Mouse (Mus musculus): ENCODE measurements at regions not wholly inside any gene's neighbourhood (a gene's known extent, or its start where the extent isn't known, plus 50 kb on each side); places are given as distances from the start of the nearest gene placed in this dataset.

GRCm38 (mm10) chr4:114712005-114712665 lies 109.4 kb upstream of the Gm12830 start:
- in situ Hi-C loops (cut with MboI; ENCODE audit: low pct_ligation_motif_present, low pct_unique_long_range_greater_than_20kb, low sequenced_read_pairs) (no loop called here), dilution Hi-C loops (cut with MboI; ENCODE audit: extremely low pct_ligation_motif_present, extremely low pct_unique_long_range_greater_than_20kb, low sequenced_read_pairs) (no loop called here)
- H3K9me3 ChIP-seq (replicated peaks; ENCODE audit: low read length): no peaks in the 10 kb centered on the region
- no peaks in the 10 kb centered on the region for H3K4me1 ChIP-seq (ENCODE audit: control insufficient read depth in 1 of 2, insufficient read depth in 2 of 2)
- no peaks in the 10 kb centered on the region for H3K79me2 ChIP-seq (replicated peaks; ENCODE audit: control insufficient read depth, extremely low read depth, insufficient read depth, poor library complexity, severe bottlenecking)
- H3K27me3 ChIP-seq (replicated peaks): peaks cover 88% of the 10 kb centered on the region
- H3K9ac ChIP-seq (ENCODE audit: insufficient read depth, low read depth): no peak overlapping the region
- no peak overlapping the region for H3K27ac ChIP-seq (ENCODE audit: insufficient read depth, low read depth)
- no peak for TF ChIP-seq RAD21 (IDR thresholded peaks at IDR 0.05; ENCODE audit: low read depth, low read length)
- no peak for TF ChIP-seq MYC (IDR thresholded peaks at IDR 0.05; ENCODE audit: low read depth, low read length)
- TF ChIP-seq JUND (conservative IDR thresholded peaks at IDR 0.05; ENCODE audit: low read depth, low read length): no peak
- no peak for TF ChIP-seq E2F4 (IDR thresholded peaks at IDR 0.05; ENCODE audit: insufficient replicate concordance, low read depth, low read length)
- TF ChIP-seq RCOR1 (conservative IDR thresholded peaks at IDR 0.05; ENCODE audit: low read depth, low read length): no peak
- no peak for TF ChIP-seq NELFE (IDR thresholded peaks at IDR 0.05; ENCODE audit: low read depth, low read length)
- TF ChIP-seq MAZ (IDR thresholded peaks at IDR 0.05; ENCODE audit: low read depth, low read length): no peak
- no peak for TF ChIP-seq CHD2 (IDR thresholded peaks at IDR 0.05; ENCODE audit: low read length)
- no peak for TF ChIP-seq MXI1 (IDR thresholded peaks at IDR 0.05; ENCODE audit: low read depth, low read length)
- TF ChIP-seq ETS1 (conservative IDR thresholded peaks at IDR 0.05; ENCODE audit: low read depth, low read length): no peak
- no peak for TF ChIP-seq CHD1 (IDR thresholded peaks at IDR 0.05; ENCODE audit: low read depth, low read length)
- no peak for TF ChIP-seq UBTF (IDR thresholded peaks at IDR 0.05; ENCODE audit: low read depth, low read length)
- TF ChIP-seq USF2 (conservative IDR thresholded peaks at IDR 0.05; ENCODE audit: low read depth, low read length): no peak
- no peak for TF ChIP-seq SMC3 (IDR thresholded peaks at IDR 0.05; ENCODE audit: low read depth, low read length)
- TF ChIP-seq ZMIZ1 (IDR thresholded peaks at IDR 0.05; ENCODE audit: low read depth, low read length): no peak
- TF ChIP-seq IRF4 (IDR thresholded peaks at IDR 0.05; ENCODE audit: low read depth, low read length): no peak
- no peak for TF ChIP-seq SIN3A (IDR thresholded peaks at IDR 0.05; ENCODE audit: low read length)
- TF ChIP-seq USF1 (IDR thresholded peaks at IDR 0.05; ENCODE audit: low read depth, low read length): no peak
- no peak for TF ChIP-seq MAFK (IDR thresholded peaks at IDR 0.05; ENCODE audit: insufficient replicate concordance, low read length)
- TF ChIP-seq JUN (IDR thresholded peaks at IDR 0.05; ENCODE audit: insufficient read depth, low read depth, low read length): no peak
- no peaks in the 10 kb centered on the region for H3K36me3 ChIP-seq (replicated peaks in 1 of 2; ENCODE audit: control insufficient read depth in 1 of 2, insufficient read depth in 1 of 2, low read length in 1 of 2)
- no peak for DNase-seq (ENCODE audit: extremely low read depth)
- H3K4me3 ChIP-seq (replicated peaks in 1 of 3; ENCODE audit: low read depth in 2 of 3, low read length in 2 of 3, poor library complexity in 1 of 3): no peak overlapping the region
- H3K4me2 ChIP-seq (ENCODE audit: insufficient read depth, low read depth, poor library complexity, severe bottlenecking): no peak overlapping the region

GRCm38 (mm10) chr4:114712921-114713527 lies 108.5 kb upstream of the Gm12830 start:
- no peaks in the 10 kb centered on the region for H3K36me3 ChIP-seq (replicated peaks in 1 of 2; ENCODE audit: control insufficient read depth in 1 of 2, insufficient read depth in 1 of 2, low read length in 1 of 2)
- H3K27ac ChIP-seq (ENCODE audit: insufficient read depth, low read depth): no peak overlapping the region
- no peak for DNase-seq (ENCODE audit: extremely low read depth)
- H3K9me3 ChIP-seq (replicated peaks; ENCODE audit: low read length): peaks cover 5% of the 10 kb centered on the region
- H3K4me2 ChIP-seq (ENCODE audit: insufficient read depth, low read depth, poor library complexity, severe bottlenecking): no peak overlapping the region
- H3K4me3 ChIP-seq (replicated peaks in 1 of 3; ENCODE audit: low read depth in 2 of 3, low read length in 2 of 3, poor library complexity in 1 of 3): no peak overlapping the region
- no peak overlapping the region for H3K9ac ChIP-seq (ENCODE audit: insufficient read depth, low read depth)
- no peaks in the 10 kb centered on the region for H3K4me1 ChIP-seq (ENCODE audit: control insufficient read depth in 1 of 2, insufficient read depth in 2 of 2)
- H3K79me2 ChIP-seq (replicated peaks; ENCODE audit: control insufficient read depth, extremely low read depth, insufficient read depth, poor library complexity, severe bottlenecking): no peaks in the 10 kb centered on the region
- TF ChIP-seq TBP (conservative IDR thresholded peaks at IDR 0.05; ENCODE audit: low read depth, low read length): no peak
- no peak for TF ChIP-seq ELF1 (IDR thresholded peaks at IDR 0.05; ENCODE audit: low read depth, low read length)
- TF ChIP-seq ETS1 (conservative IDR thresholded peaks at IDR 0.05; ENCODE audit: low read depth, low read length): no peak
- TF ChIP-seq IRF4 (IDR thresholded peaks at IDR 0.05; ENCODE audit: low read depth, low read length): no peak
- TF ChIP-seq NRF1 (IDR thresholded peaks at IDR 0.05; ENCODE audit: low read depth, low read length): no peak
- no peak for TF ChIP-seq MEF2A (IDR thresholded peaks at IDR 0.05; ENCODE audit: borderline replicate concordance, low read depth, low read length)
- TF ChIP-seq RCOR1 (conservative IDR thresholded peaks at IDR 0.05; ENCODE audit: low read depth, low read length): no peak
- TF ChIP-seq UBTF (IDR thresholded peaks at IDR 0.05; ENCODE audit: low read depth, low read length): no peak
- no peak for TF ChIP-seq USF1 (IDR thresholded peaks at IDR 0.05; ENCODE audit: low read depth, low read length)
- no peak for TF ChIP-seq ZKSCAN1 (IDR thresholded peaks at IDR 0.05; ENCODE audit: borderline replicate concordance, low read depth, low read length)
- no peak for TF ChIP-seq MAX (IDR thresholded peaks at IDR 0.05; ENCODE audit: low read length)
- no peak for TF ChIP-seq CHD2 (IDR thresholded peaks at IDR 0.05; ENCODE audit: low read length)
- dilution Hi-C loops (cut with MboI; ENCODE audit: extremely low pct_ligation_motif_present, extremely low pct_unique_long_range_greater_than_20kb, low sequenced_read_pairs): no loop called here
- in situ Hi-C loops (cut with MboI; ENCODE audit: low pct_ligation_motif_present, low pct_unique_long_range_greater_than_20kb, low sequenced_read_pairs): no loop called here
- peaks cover 83% of the 10 kb centered on the region for H3K27me3 ChIP-seq (replicated peaks)
